Mouse (Mus musculus) layer of hippocampus, postnatal 36 days (tissue): Measurements from ENCODE around the gene Tlx3. TPM values are rescaled to one million over a fixed set of nuclear protein-coding genes. Genes with fewer than 3 reads are reported as not detected.

Source experiments
- DNase-seq, 2 experiments: peaks; one replicate each; pipeline ENCODE4 v3.0.0; 2022
- total RNA-seq, 2 experiments: library from RNA; stranded (reverse); gene quantifications; 2 replicates each; pipeline ENCODE4 v1.2.3; 2021

Tlx3 gene
- total RNA-seq, 2 experiments from 2014 or later: not detected

GRCm38 (mm10) chr11:33197133-33197514, 6.3 kb downstream of the Tlx3 start:
- DNase-seq: no peak

- peak in 1 of 2 experiments; percentile 7 for DNase-seq
These were observed 6.8 kb downstream of the Tlx3 start for GRCm38 (mm10) chr11:33196447-33197132.

DNA sequence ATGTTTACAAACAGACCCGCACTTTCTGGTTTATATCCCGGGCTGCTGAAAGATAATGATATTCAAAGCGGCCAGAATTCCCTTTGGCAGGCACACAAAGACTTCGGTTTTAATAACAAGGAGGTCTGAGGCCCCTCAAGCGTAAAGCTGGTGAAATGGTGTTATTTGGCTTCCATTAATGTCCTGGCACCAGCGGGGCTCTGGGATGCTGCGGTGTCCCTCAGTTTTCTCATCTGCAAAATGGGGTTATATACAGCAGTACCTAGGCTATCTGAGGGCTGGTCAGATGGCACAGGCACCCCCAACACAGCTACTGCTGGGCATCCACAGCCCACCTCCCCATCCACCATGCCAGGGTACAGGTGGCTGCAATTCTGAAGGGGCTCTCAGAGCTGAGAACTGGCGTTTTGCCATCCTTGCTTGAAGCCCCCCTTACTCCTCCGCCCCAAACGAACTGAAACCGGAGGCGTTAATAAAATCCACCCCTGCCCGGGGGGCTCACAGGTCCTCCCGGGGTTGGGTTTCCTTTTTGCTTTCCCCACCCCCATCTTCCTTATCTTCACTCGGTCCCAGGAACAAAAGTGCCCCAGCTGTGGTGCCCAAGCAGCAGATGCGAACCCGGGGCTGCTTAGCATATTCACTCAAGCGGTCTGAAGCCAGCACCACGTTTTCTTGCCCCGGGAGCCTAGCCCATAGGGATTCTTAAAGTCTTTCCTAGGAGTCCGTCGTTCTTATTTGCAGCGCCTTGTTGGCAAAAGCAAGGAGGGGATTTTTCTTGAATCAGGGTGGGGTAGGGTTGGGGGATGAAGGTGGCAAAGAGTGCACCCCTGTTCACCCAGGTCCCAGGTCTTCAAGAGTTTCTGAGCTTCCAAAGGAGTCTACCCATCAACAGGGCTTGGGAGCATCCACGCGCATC, 7.6 kb downstream of the Tlx3 start:
- DNase-seq: no peak

GRCm38 (mm10) chr11:33195061-33195460, 8.3 kb downstream of the Tlx3 start:
- no peak for DNase-seq

DNA sequence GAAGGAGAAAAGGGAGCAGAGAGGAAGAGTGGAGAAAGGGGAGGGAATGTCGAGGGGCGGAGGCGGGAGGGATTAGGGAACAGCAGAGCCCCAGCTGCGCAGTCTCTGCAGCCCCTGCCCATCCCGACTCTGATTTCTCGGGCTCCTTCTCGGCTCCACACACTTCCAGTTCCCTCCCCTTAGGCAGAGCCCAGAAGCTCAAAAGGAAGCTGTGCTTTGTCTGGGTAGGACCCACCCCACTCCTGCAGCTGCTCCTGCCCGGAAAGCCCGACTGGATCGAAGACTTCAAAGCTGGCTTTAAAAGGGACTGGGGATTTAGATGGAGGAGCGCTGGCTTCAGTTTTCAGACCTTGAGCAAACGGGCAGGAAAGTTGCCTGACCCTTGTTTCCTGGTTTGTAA, 9.7 kb downstream of the Tlx3 start:
- no peak for DNase-seq

GRCm38 (mm10) chr11:33181804-33182203, 21.6 kb downstream of the Tlx3 start:
- no peak for DNase-seq

GRCm38 (mm10) chr11:33180701-33181116, 22.7 kb downstream of the Tlx3 start:
- DNase-seq: no peak

DNA sequence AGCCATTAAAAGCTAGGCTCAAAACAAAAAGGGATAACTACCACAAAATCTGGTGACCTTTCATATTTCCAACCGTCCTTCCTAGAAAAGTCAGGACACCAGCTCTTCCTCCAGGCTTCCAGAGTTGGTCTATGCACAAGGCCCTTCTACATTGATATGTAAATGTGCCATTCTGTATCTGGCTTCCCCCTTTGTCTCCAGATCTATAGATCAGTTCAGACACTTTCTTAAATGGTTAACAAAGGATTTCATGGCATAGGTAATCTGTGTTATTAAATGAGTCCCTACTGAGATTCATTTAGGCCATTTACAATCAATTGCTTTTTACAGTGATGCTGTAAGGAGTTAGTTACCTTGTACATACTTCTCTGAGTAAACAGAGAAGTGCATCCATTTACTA, 23.6 kb downstream of the Tlx3 start:
- DNase-seq: no peak

GRCm38 (mm10) chr11:33176525-33177245, 26.7 kb downstream of the Tlx3 start:
- peak in 1 of 2 experiments; percentile 30 for DNase-seq

DNA sequence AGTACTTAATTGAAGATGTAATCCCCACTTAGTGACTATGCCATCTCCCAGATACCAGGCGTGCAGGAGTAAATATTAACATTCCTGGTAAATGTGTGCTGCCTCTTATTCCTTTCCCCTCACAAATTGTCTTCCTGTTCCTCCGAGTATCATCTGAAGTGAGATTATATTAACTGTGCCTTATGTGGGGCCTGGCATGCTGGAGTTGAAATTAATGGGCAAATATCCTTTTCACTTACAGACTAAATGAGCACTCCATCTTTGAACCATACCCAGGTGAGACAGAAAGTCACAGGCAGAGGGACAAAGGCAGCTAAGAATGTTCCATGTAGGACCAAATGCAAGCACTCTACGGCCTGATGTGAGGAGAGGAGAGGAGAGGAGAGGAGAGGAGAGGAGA, 27.6 kb downstream of the Tlx3 start:
- DNase-seq: no peak

- peak; percentile 18 to 31 for DNase-seq
These were observed 32.9 kb downstream of the Tlx3 start for GRCm38 (mm10) chr11:33170489-33170888.

GRCm38 (mm10) chr11:33162998-33163506, 40.3 kb downstream of the Tlx3 start, which contains the start of gene Npm1:
Npm1 (minus strand) TSS chr11:33163206.
- DNase-seq: peak; percentile 99

DNA sequence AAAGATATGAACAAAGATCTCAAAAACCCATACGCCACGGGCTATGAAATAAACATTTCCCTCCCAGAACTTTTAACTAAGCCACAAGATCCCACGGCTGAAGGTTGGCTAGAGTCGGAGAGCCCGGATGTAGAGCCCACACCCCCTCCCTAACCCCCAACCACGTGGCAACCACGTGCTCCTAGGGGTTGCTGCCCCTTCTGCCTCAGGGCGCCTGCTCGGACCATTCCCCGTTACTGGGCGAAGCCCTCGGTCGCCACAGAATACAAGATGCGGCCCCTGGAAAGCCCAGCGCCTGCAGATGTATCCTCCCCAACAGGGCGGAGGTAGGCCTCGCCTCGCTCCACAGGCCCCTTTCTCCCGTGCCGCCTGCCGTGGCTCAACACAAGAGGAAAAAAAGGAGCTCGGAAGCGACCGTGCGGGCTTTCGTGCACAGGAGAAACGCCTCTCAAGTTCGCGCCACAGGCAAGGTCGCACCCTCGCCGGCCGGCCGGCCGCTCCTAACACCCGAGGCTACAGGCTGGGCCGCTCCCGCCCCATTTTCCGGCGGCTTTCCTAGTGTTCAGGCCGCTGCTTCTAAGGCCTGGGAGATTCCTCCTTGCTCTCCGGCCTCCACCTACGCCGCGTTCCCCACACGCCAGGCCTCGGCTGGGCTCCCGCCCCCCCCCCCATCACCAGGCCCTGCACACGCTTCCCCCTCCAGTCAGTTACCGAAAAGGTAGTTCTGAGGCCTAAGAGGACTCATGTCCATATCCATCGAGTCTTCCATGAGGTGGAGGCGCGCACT, 41.0 kb downstream of the Tlx3 start:
- DNase-seq: peak; percentile 59 to 66

DNA sequence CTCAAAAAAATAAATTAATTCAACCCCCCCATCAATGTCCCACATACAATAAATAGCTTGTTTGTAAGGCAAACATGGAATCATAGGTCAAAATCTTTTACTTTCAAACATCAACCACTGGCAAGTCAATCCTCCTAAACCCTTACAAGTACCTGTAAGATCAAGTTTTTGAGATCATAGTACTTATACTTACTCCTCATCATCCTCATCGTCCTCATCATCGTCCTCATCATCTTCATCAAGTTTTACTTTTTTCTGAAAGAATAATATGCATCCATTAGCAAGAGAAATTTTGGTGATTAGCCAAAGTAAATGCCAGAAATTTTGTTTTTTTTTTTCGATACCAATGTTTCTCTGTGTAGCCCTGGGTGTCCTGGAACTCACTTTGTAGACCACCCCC, 43.6 kb downstream of the Tlx3 start:
- no peak for DNase-seq

- DNase-seq: no peak
These were observed 45.8 kb downstream of the Tlx3 start for GRCm38 (mm10) chr11:33157453-33158196.

GRCm38 (mm10) chr11:33156436-33157015, 46.9 kb downstream of the Tlx3 start:
- DNase-seq: no peak

DNA sequence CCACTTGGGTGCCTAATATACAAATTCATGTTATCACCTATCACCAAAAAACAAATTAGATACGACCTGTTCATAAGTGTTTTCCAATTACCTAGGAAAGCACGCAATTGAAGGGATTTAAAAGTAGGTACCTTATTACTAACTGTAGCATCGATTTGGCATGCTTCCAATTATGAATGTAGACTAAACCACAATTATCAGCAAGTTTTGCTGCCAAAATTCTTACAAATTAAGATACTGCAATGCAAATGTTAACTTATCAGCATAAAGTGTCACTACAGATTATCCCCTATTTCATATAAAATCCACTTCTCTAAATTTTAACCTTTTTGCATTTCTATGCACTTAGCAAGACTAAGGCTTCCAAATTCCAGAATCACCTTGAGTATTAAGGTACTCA, 48.9 kb downstream of the Tlx3 start:
- no peak for DNase-seq

GRCm38 (mm10) chr11:33152997-33153396, 50.4 kb downstream of the Tlx3 start:
- DNase-seq: no peak

- DNase-seq: no peak
These were observed 51.6 kb downstream of the Tlx3 start for GRCm38 (mm10) chr11:33151780-33152145.

GRCm38 (mm10) chr11:33151128-33151779, 52.1 kb downstream of the Tlx3 start:
- DNase-seq: no peak
